Mouse (Mus musculus) embryonic facial prominence, embryonic 11.5 days (tissue): ENCODE results near the gene Dapk2. TPM values are rescaled to one million over a fixed set of nuclear protein-coding genes. Genes with fewer than 3 reads are reported as not detected.
"Not testable (repeated sequence)": the region's sequence is repeated elsewhere in the genome, so short reads cannot be mapped to it uniquely, and the experiment has no call there.

Source experiments
- ATAC-seq: fragments of 200-750 bp; cut with Nextera tagmentation; replicated peaks from 2 replicates; pipeline ENCODE4 v1.8.0; 2017; ENCODE audit warnings: low read depth; ENCODE audit not compliant: insufficient number of reproducible peaks, low FRiP score, low TSS enrichment
- DNase-seq: peaks from one replicate; pipeline ENCODE4 v3.0.0-alpha.2; 2015; ENCODE audit warnings: low spot score
- H3K27ac ChIP-seq: fragments of 300-500 bp; sonication (generic); replicated peaks from 2 replicates; pipeline ENCODE4 v1.5.1; 2014; ENCODE audit warnings: mild to moderate bottlenecking, low read depth, low read length, control low read depth
- H3K27me3 ChIP-seq: fragments of 300-500 bp; sonication (generic); 2 replicates; pipeline ENCODE4 v1.6.1; 2014; ENCODE audit warnings: mild to moderate bottlenecking, low read length, moderate library complexity, mixed read lengths; ENCODE audit not compliant: control insufficient read depth, insufficient read depth
- H3K36me3 ChIP-seq: fragments of 300-500 bp; sonication (generic); replicated peaks from 2 replicates; pipeline ENCODE4 v1.6.1; 2014; ENCODE audit warnings: low read depth, mild to moderate bottlenecking, low read length, moderate library complexity, mixed read lengths; ENCODE audit not compliant: control insufficient read depth, insufficient read depth
- H3K4me1 ChIP-seq: fragments of 300-500 bp; sonication (generic); 2 replicates; pipeline ENCODE4 v1.6.1; 2014; ENCODE audit warnings: low read length, mixed read lengths; ENCODE audit not compliant: control insufficient read depth, insufficient read depth
- H3K4me2 ChIP-seq: fragments of 300-500 bp; sonication (generic); 2 replicates; pipeline ENCODE4 v1.6.1; 2014; ENCODE audit warnings: low read depth, mild to moderate bottlenecking, control low read depth, low read length, moderate library complexity
- H3K4me3 ChIP-seq: fragments of 300-500 bp; sonication (generic); 2 replicates; pipeline ENCODE4 v1.5.1; 2014; ENCODE audit warnings: low read depth, low read length, control low read depth
- H3K9ac ChIP-seq: fragments of 300-500 bp; sonication (generic); replicated peaks from 2 replicates; pipeline ENCODE4 v1.6.1; 2014; ENCODE audit warnings: mild to moderate bottlenecking, control low read depth, low read length
- H3K9me3 ChIP-seq: fragments of 300-500 bp; sonication (generic); replicated peaks from 2 replicates; pipeline ENCODE4 v1.6.1; 2016; ENCODE audit warnings: mild to moderate bottlenecking, low read length, inconsistent platforms, mixed read lengths; ENCODE audit not compliant: control insufficient read depth
- WGBS: fragments of 180-500 bp; shearing (Covaris S2); extraction: QIAGEN DNeasy Blood & Tissue Kit; methylation state at CpG from one replicate; pipeline ENCODE4 v1.1.7; 2014; 5-methylcytosine and 5-hydroxymethylcytosine counted together
- polyA plus RNA-seq: library from polyadenylated mRNA; unstranded; fragments of >200 nt; fragmentation: Nextera tagmentation; extraction: Ambion mirVana; gene quantifications from 2 replicates; pipeline ENCODE4 v1.2.1, GENCODE M21; 2014

Gene Dapk2
- polyA plus RNA-seq, 1 experiment from 2014 or later = 6.2 TPM

DNA sequence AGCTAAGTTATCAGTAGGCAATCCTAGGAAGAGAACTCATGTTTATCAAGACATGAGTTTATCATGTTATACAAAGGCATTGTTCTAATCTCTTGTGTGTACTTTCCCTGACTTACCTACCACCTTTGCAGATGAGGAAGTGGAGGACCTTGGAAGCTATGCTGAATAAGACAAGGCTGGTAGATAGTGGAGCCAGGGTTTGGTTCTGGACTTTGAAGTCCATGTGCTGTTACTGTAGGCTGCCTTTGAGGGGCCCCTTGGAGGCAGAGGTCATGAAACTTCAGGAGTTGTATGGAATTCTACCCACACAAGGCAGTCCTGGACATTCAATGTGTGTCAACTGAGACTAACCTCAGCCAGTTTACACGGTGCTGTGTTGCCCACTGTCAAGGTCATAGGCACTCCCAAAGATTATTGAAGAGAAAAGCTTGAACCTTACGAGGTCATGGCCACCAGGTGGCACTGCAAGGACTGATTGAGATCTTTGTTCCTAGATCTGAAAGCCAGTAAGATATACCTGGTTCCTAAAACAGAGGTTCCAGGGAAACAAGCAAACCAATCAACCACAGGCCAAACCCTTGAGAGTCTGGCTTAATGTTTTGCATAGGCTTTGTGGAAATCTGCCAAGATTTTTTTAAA is 125.7 kb downstream of the Dapk2 start:
- H3K36me3 ChIP-seq = no peaks in the 10 kb centered on the region
- H3K9me3 ChIP-seq = no peaks in the 10 kb centered on the region
- H3K4me1 ChIP-seq = no peaks in the 10 kb centered on the region
- 18% methylated on average over 2 of the region's 2 CpGs for WGBS
- no peaks in the 10 kb centered on the region for H3K27me3 ChIP-seq
- DNase-seq (peak; percentile 83), ATAC-seq (no peak)
- no peak overlapping the region for H3K27ac ChIP-seq
- H3K9ac ChIP-seq = no peak overlapping the region
- H3K4me3 ChIP-seq = no peak overlapping the region
- H3K4me2 ChIP-seq = no peak overlapping the region

- H3K4me2 ChIP-seq, ATAC-seq: not testable (repeated sequence)
Observed at GRCm38 (mm10) chr9:66285241-66285640, 127.2 kb downstream of the Dapk2 start.

GRCm38 (mm10) chr9:66285901-66286300 is 127.9 kb downstream of the Dapk2 start:
- H3K27me3 ChIP-seq = no peaks in the 10 kb centered on the region
- ATAC-seq = no peak
- H3K4me3 ChIP-seq = no peak overlapping the region
- no peaks in the 10 kb centered on the region for H3K36me3 ChIP-seq
- H3K27ac ChIP-seq = no peak overlapping the region
- no peaks in the 10 kb centered on the region for H3K4me1 ChIP-seq
- no peaks in the 10 kb centered on the region for H3K9me3 ChIP-seq
- no peak overlapping the region for H3K9ac ChIP-seq
- H3K4me2 ChIP-seq = no peak overlapping the region
- 28% methylated on average over 7 of the region's 7 CpGs for WGBS
- peak; percentile 60 for DNase-seq

More at GRCm38 (mm10) chr9:66285241-66285640, 127.2 kb downstream of the Dapk2 start:
- not testable (repeated sequence) for DNase-seq, H3K27me3 ChIP-seq, H3K9ac ChIP-seq, H3K27ac ChIP-seq, H3K4me1 ChIP-seq, H3K36me3 ChIP-seq, H3K9me3 ChIP-seq, H3K4me3 ChIP-seq
- WGBS = 86% methylated on average over 2 of the region's 2 CpGs

DNA sequence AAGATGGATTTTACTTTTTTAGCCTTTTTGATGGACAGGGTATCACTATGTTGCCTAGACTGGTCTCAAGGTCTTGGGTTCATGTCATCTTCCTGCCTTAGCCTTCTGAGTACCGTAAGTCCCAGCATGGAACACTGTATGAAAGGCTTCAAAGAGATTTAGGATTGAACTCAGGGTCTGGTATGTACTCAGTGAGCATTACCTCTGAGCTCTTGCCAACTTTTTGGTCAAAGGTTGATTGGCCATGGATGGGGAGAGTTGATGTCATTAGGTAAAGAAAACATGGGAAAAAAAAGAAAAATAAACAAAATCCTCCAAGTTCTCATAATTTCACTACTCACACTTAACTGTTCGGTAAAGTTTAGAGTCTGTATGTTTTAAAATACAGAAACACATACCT is 132.7 kb downstream of the Dapk2 start:
- ATAC-seq (no peak), DNase-seq (no peak)
- 79% methylated on average over 2 of the region's 2 CpGs for WGBS
- Histone ChIP-seq H3K4me2 (no peak overlapping the region), H3K9me3 (no peaks in the 10 kb centered on the region), H3K4me1 (no peaks in the 10 kb centered on the region), H3K27ac (no peak overlapping the region), H3K36me3 (no peaks in the 10 kb centered on the region), H3K27me3 (no peaks in the 10 kb centered on the region), H3K4me3 (no peak overlapping the region), H3K9ac (no peak overlapping the region)

DNA sequence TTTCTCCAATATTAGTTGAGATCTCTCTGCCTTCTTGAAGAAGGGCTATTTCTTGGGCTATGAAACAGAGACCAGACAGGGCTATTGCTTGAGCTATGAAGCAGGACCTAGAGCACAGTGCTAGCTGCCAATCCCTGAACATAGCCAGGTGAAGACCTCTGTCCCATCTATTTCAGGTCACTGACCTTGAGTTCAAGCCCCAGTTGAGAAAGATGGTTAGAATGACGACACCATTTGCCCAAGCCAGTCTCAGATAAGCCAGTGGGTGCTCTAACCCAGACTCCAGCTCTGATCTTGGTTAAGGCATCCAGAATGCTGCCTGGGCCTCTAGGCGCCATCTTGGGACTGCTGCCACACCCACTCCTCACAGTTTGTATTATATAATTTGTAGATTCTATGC is 135.3 kb downstream of the Dapk2 start:
- Histone ChIP-seq H3K4me2 (no peak overlapping the region), H3K36me3 (no peaks in the 10 kb centered on the region), H3K4me3 (no peak overlapping the region), H3K27ac (no peak overlapping the region), H3K27me3 (no peaks in the 10 kb centered on the region), H3K9ac (no peak overlapping the region), H3K9me3 (no peaks in the 10 kb centered on the region), H3K4me1 (no peaks in the 10 kb centered on the region)
- DNase-seq (no peak), ATAC-seq (no peak)
- 86% methylated on average over 2 of the region's 2 CpGs for WGBS

- Histone ChIP-seq H3K36me3 (no peaks in the 10 kb centered on the region), H3K4me3 (no peak overlapping the region), H3K9ac (no peak overlapping the region), H3K4me1 (no peaks in the 10 kb centered on the region), H3K4me2 (no peak overlapping the region), H3K9me3 (no peaks in the 10 kb centered on the region), H3K27me3 (no peaks in the 10 kb centered on the region), H3K27ac (no peak overlapping the region)
- ATAC-seq (no peak), DNase-seq (no peak)
- WGBS = 89% methylated on average over 1 of the region's 1 CpGs
Observed at GRCm38 (mm10) chr9:66294227-66294626, 136.2 kb downstream of the Dapk2 start.

DNA sequence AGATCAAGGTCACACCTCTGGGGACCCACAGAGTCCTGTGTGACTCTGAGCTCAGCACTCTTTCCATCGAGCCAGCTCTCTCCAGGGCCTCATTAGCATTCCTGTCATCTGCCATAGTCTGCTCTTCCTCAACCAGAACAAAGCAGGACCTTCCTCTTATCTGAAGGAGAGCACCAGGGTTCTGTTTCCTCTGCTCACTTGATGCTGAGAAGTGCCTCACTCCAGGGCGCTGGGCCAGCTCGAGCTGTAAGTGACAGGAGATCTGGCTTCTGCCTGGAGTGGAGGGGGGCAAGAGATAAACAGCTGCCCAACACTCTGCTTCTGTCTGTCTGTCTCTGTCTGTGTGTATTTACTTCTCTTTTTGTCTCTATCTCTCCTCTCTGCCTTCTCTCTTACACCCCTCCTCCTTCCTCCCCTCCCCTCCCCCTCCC is 137.0 kb downstream of the Dapk2 start:
- WGBS = 11% methylated on average over 3 of the region's 3 CpGs
- H3K4me2 ChIP-seq = no peak overlapping the region
- DNase-seq (no peak), ATAC-seq (no peak)
- H3K27ac ChIP-seq = no peak overlapping the region
- no peaks in the 10 kb centered on the region for H3K27me3 ChIP-seq
- H3K9me3 ChIP-seq = no peaks in the 10 kb centered on the region
- H3K36me3 ChIP-seq = no peaks in the 10 kb centered on the region
- H3K9ac ChIP-seq = no peak overlapping the region
- no peaks in the 10 kb centered on the region for H3K4me1 ChIP-seq
- no peak overlapping the region for H3K4me3 ChIP-seq

- no peaks in the 10 kb centered on the region for H3K27me3 ChIP-seq
- H3K4me1 ChIP-seq = no peaks in the 10 kb centered on the region
- H3K9ac ChIP-seq = no peak overlapping the region
- DNase-seq = peak; percentile 31
- H3K4me2 ChIP-seq = no peak overlapping the region
- H3K27ac ChIP-seq = no peak overlapping the region
- H3K4me3 ChIP-seq = no peak overlapping the region
- no peaks in the 10 kb centered on the region for H3K36me3 ChIP-seq
- no peak for ATAC-seq
- 71% methylated on average over 6 of the region's 6 CpGs for whole genome bisulfite sequencing
- H3K9me3 ChIP-seq = no peaks in the 10 kb centered on the region
Observed at GRCm38 (mm10) chr9:66295577-66296120, 137.6 kb downstream of the Dapk2 start.
